Comparison of ENCODE assay signal across 13 mouse cellular contexts in genomic region chr4:141260007-141260723, GRCm38 (mm10). TPM values are rescaled to one million over a fixed set of nuclear protein-coding genes. Genes with fewer than 3 reads are reported as not detected.
DNase-seq lines count a peak whose midpoint lies in the region; ATAC-seq and TF ChIP-seq lines count a peak whose summit lies in the region.
"Had no signal": no experiment of that assay in that cellular context is flagged by ENCODE, and none has a peak within 500 bp of the region (broad histone marks: within the 10 kb centered on the region; RNA-seq: fewer than 3 reads in every experiment).

No protein-coding gene starts in this region.

- H3K4me3 ChIP-seq in embryonic facial prominence, embryonic 13.5 days: no peak overlapping the region
- no peak overlapping the region for H3K4me3 ChIP-seq in limb, embryonic 14.5 days (replicated peaks; ENCODE audit: low read length)

- WGBS in embryonic facial prominence, embryonic 13.5 days: 53% methylated on average over 16 of the region's 16 CpGs
- 51% methylated on average over 16 of the region's 16 CpGs for WGBS in limb, embryonic 14.5 days

- H3K9me3 ChIP-seq in embryonic facial prominence, embryonic 13.5 days: no peaks in the 10 kb centered on the region
- no peaks in the 10 kb centered on the region for H3K9me3 ChIP-seq in limb, embryonic 14.5 days (ENCODE audit: control insufficient read depth, low read length)
- H3K9me3 ChIP-seq: G1E had no signal

- ATAC-seq in embryonic facial prominence, embryonic 13.5 days (ENCODE audit: insufficient number of reproducible peaks, insufficient read depth, low FRiP score, low TSS enrichment, low read depth): peak; percentile 56; the same call in 1 of the 2 replicates
- ATAC-seq in limb, embryonic 14.5 days (ENCODE audit: low FRiP score, low read depth): peak; percentile 31; the same call in 1 of the 2 replicates

- TF ChIP-seq POLR2A in limb, embryonic 14.5 days (IDR thresholded peaks at IDR 0.05; ENCODE audit: borderline replicate concordance, extremely low read depth, insufficient read depth, insufficient read length): no peak

- peaks cover 10% of the 10 kb centered on the region for H3K4me1 ChIP-seq in embryonic facial prominence, embryonic 13.5 days
- H3K4me1 ChIP-seq in limb, embryonic 14.5 days (ENCODE audit: control insufficient read depth, insufficient read depth, low read length): no peaks in the 10 kb centered on the region

- peak overlapping the region; percentile 44 for H3K4me2 ChIP-seq in embryonic facial prominence, embryonic 13.5 days
- no peak overlapping the region; the same call in 1 of the 2 replicates for H3K4me2 ChIP-seq in limb, embryonic 14.5 days (replicated peaks; ENCODE audit: low read depth, low read length, severe bottlenecking)
- H3K4me2 ChIP-seq: midbrain, embryonic 11.5 days had no signal

- H3K27me3 ChIP-seq in embryonic facial prominence, embryonic 13.5 days: no peaks in the 10 kb centered on the region
- no peaks in the 10 kb centered on the region for H3K27me3 ChIP-seq in limb, embryonic 14.5 days (ENCODE audit: control insufficient read depth, insufficient read depth, low read length)

- intact Hi-C loops in heart, postnatal 25 days (cut with DNase I): no loop called here
- intact Hi-C loops in left cerebral cortex, postnatal 10 days (cut with DNase I): no loop called here
- intact Hi-C loops in left cerebral cortex, postnatal 25 days (cut with DNase I): no loop called here

- H3K27ac ChIP-seq in embryonic facial prominence, embryonic 13.5 days: no peak overlapping the region
- H3K27ac ChIP-seq in limb, embryonic 14.5 days (replicated peaks; ENCODE audit: low read depth, low read length): no peak overlapping the region

- peak; percentile 96 for DNase-seq in heart, adult 11 months
- no peak for DNase-seq in heart, postnatal 25 days (ENCODE audit: low spot score)
- DNase-seq in 3T3-L1 (ENCODE audit: low read depth, low spot score): peak; percentile 93
- DNase-seq in limb, embryonic 14.5 days (ENCODE audit: low spot score): peak; percentile 52
- no peak for DNase-seq in left cerebral cortex, postnatal 10 days (ENCODE audit: extremely low spot score in 1 of 2, low spot score in 2 of 2)
- DNase-seq in embryo, embryonic 10.5 days (ENCODE audit: low spot score): no peak
- no peak for DNase-seq in left cerebral cortex, postnatal 25 days (ENCODE audit: low spot score in 2 of 2)
- DNase-seq: cerebellum, adult 18-20 months; right cerebral cortex, postnatal 14 days had no signal

- no peak overlapping the region for H3K9ac ChIP-seq in embryonic facial prominence, embryonic 13.5 days
- H3K9ac ChIP-seq in limb, embryonic 14.5 days (ENCODE audit: low read depth, low read length, severe bottlenecking): no peak overlapping the region

- H3K36me3 ChIP-seq in embryonic facial prominence, embryonic 13.5 days: peaks cover 17% of the 10 kb centered on the region
- H3K36me3 ChIP-seq in limb, embryonic 14.5 days (ENCODE audit: control insufficient read depth, insufficient read depth, low read length): peaks cover 3% of the 10 kb centered on the region; the same call in 1 of the 2 replicates
- H3K36me3 ChIP-seq: G1E had no signal

RNA-seq across cellular contexts. Expression of gene Arhgef19, which starts 20.9 kb away (rescaled TPM):
- total RNA-seq in heart, postnatal 25 days (2021): 10 to 100 TPM; 28.5 to 36.4 TPM
- 18.9 and 23.3 TPM in 2 replicates for polyA plus RNA-seq in embryonic facial prominence, embryonic 13.5 days (2015; fragmentation: Nextera tagmentation; extraction: Ambion mirVana)
- polyA plus RNA-seq in limb, embryonic 14.5 days (2012; rRNA removed): 20.4 and 21.8 TPM in 2 replicates
- polyA plus RNA-seq in limb, embryonic 14.5 days (2014; fragmentation: Nextera tagmentation; extraction: Ambion mirVana): 15.3 and 18.7 TPM in 2 replicates
- 1 to 10 TPM; 4.2 to 5.9 TPM for total RNA-seq in left cerebral cortex, postnatal 10 days (2021)
- total RNA-seq in left cerebral cortex, postnatal 25 days (2021): 10 to 100 TPM; 15.1 to 16.3 TPM
- total RNA-seq: G1E; granulocyte monocyte progenitor cell, adult 5-6 weeks had no signal
- polyA plus RNA-seq: G1E had no signal

RNA-seq across cellular contexts. Expression of gene Epha2, which starts 40.9 kb away (rescaled TPM):
- total RNA-seq in heart, postnatal 25 days (2021): 1 to 10 TPM; 6.8 to 7.7 TPM
- 2.6 and 4.0 TPM in 2 replicates for polyA plus RNA-seq in embryonic facial prominence, embryonic 13.5 days (2015; fragmentation: Nextera tagmentation; extraction: Ambion mirVana)
- 9.4 and 13.1 TPM in 2 replicates for polyA plus RNA-seq in limb, embryonic 14.5 days (2012; rRNA removed)
- 2.2 and 2.4 TPM in 2 replicates for polyA plus RNA-seq in limb, embryonic 14.5 days (2014; fragmentation: Nextera tagmentation; extraction: Ambion mirVana)
- total RNA-seq in left cerebral cortex, postnatal 10 days (2021): 1 to 10 TPM; 1.9 TPM
- 1 to 10 TPM in 1 of 2 experiments, under 1 TPM in 1; 0.82 to 1.2 TPM for total RNA-seq in left cerebral cortex, postnatal 25 days (2021)
- total RNA-seq: G1E had no signal
- polyA plus RNA-seq: G1E had no signal

RNA-seq across cellular contexts. Expression of gene Rsg1, which starts 46.4 kb away (rescaled TPM):
- total RNA-seq in heart, postnatal 25 days (2021): under 1 TPM; 0.45 to 0.60 TPM
- polyA plus RNA-seq in embryonic facial prominence, embryonic 13.5 days (2015; fragmentation: Nextera tagmentation; extraction: Ambion mirVana): 7.4 and 7.9 TPM in 2 replicates
- polyA plus RNA-seq in limb, embryonic 14.5 days (2012; rRNA removed): 3.6 and 4.2 TPM in 2 replicates
- 5.5 and 6.1 TPM in 2 replicates for polyA plus RNA-seq in limb, embryonic 14.5 days (2014; fragmentation: Nextera tagmentation; extraction: Ambion mirVana)
- total RNA-seq in left cerebral cortex, postnatal 10 days (2021): 1 to 10 TPM; 3.5 to 5.0 TPM
- 1 to 10 TPM; 2.5 to 3.2 TPM for total RNA-seq in left cerebral cortex, postnatal 25 days (2021)

Comparison
In these comparisons a context has a peak if more than half of its experiments do, and no peak if none do; other contexts are left out.
1. DNase-seq: peak in heart, adult 11 months (single experiment), 3T3-L1 (single experiment) and limb, embryonic 14.5 days (single experiment); none in heart, postnatal 25 days (single experiment), left cerebral cortex, postnatal 10 days (0 of 2), embryo, embryonic 10.5 days (single experiment) and left cerebral cortex, postnatal 25 days (0 of 2).